Mouse (Mus musculus) liver, embryonic 14.5 days (tissue): ENCODE results near the gene Olfr178. TPM values are rescaled to one million over a fixed set of nuclear protein-coding genes. Genes with fewer than 3 reads are reported as not detected.

Source experiments
- ATAC-seq: fragments of 200-750 bp; cut with Nextera tagmentation; 2 replicates; pipeline ENCODE4 v1.8.0; 2017; ENCODE audit warnings: moderate number of reproducible peaks, mild to moderate bottlenecking, moderate library complexity; ENCODE audit not compliant: insufficient read depth
- DNase-seq, 3 experiments: peaks; one replicate each; pipeline ENCODE4 v3.0.0-alpha.2; 2012 to 2013; ENCODE audit warnings: low read depth in 3 of 3, low spot score in 3 of 3
- H3K27ac ChIP-seq: fragments of 300-500 bp; sonication (generic); 2 replicates; pipeline ENCODE4 v1.5.1; 2014; ENCODE audit warnings: moderate library complexity, mild to moderate bottlenecking, control low read depth, inconsistent platforms
- H3K27me3 ChIP-seq: fragments of 300-500 bp; sonication (generic); 2 replicates; pipeline ENCODE4 v1.6.1; 2014; ENCODE audit warnings: mild to moderate bottlenecking, low read length, moderate library complexity; ENCODE audit not compliant: control insufficient read depth, insufficient read depth
- H3K36me3 ChIP-seq: fragments of 300-500 bp; sonication (generic); replicated peaks from 2 replicates; pipeline ENCODE4 v1.6.1; 2014; ENCODE audit warnings: low read depth; ENCODE audit not compliant: control insufficient read depth, insufficient read depth
- H3K4me1 ChIP-seq, 2 experiments: fragments of 200-500 bp in 1 of 2; fragments of 300-500 bp in 1 of 2; sonication (generic) in 1 of 2; replicated peaks; 2 replicates each; pipeline ENCODE4 v1.6.1; 2012 to 2014; ENCODE audit warnings: antibody characterized with exemption in 1 of 2, inconsistent platforms in 1 of 2, low read length in 1 of 2; ENCODE audit not compliant: control insufficient read depth in 2 of 2, insufficient read depth in 2 of 2
- H3K4me2 ChIP-seq: fragments of 300-500 bp; sonication (generic); 2 replicates; pipeline ENCODE4 v1.6.1; 2014; ENCODE audit warnings: low read depth, mild to moderate bottlenecking, control low read depth, moderate library complexity
- H3K4me3 ChIP-seq, 2 experiments: fragments of 200-500 bp in 1 of 2; fragments of 300-500 bp in 1 of 2; sonication (generic) in 1 of 2; 2 replicates each; pipeline ENCODE4 v1.5.1; 2012 to 2014; ENCODE audit warnings: low read depth in 2 of 2, low read length in 2 of 2, mild to moderate bottlenecking in 2 of 2, control low read depth in 1 of 2, inconsistent platforms in 1 of 2, moderate library complexity in 1 of 2; ENCODE audit not compliant: insufficient read depth in 1 of 2
- H3K9ac ChIP-seq: fragments of 300-500 bp; sonication (generic); replicated peaks from 2 replicates; pipeline ENCODE4 v1.6.1; 2014; ENCODE audit warnings: mild to moderate bottlenecking, control low read depth, moderate library complexity
- H3K9me3 ChIP-seq: fragments of 300-500 bp; sonication (generic); 2 replicates; pipeline ENCODE4 v1.6.1; 2016; ENCODE audit warnings: low read length, mixed read lengths; ENCODE audit not compliant: control insufficient read depth
- CTCF ChIP-seq: IDR thresholded peaks from 2 replicates; pipeline ENCODE4 v1.5.1; 2016; ENCODE audit warnings: antibody characterized with exemption, low read depth, control low read depth
- EP300 ChIP-seq: IDR thresholded peaks from 2 replicates; pipeline ENCODE4 v1.6.1; 2016; ENCODE audit warnings: antibody characterized with exemption, low read depth
- WGBS: fragments of 180-500 bp; shearing (Covaris S2); extraction: QIAGEN DNeasy Blood & Tissue Kit; methylation state at CpG from one replicate; pipeline ENCODE4 v1.1.7; 2014; ENCODE audit not compliant: insufficient replicate concordance; 5-methylcytosine and 5-hydroxymethylcytosine counted together
- polyA plus RNA-seq, 2 experiments: library from polyadenylated mRNA; depleted of rRNA in 1 of 2; stranded (reverse) in 1 of 2; unstranded in 1 of 2; fragments of >200 nt; fragmentation: Nextera tagmentation in 1 of 2; extraction: Ambion mirVana in 1 of 2; gene quantifications; 2 replicates each; pipeline versions ENCODE4 v1.2.1 to v1.2.3; 2012 to 2014

Olfr178 gene
- polyA plus RNA-seq, 2 experiments: not detected

DNA sequence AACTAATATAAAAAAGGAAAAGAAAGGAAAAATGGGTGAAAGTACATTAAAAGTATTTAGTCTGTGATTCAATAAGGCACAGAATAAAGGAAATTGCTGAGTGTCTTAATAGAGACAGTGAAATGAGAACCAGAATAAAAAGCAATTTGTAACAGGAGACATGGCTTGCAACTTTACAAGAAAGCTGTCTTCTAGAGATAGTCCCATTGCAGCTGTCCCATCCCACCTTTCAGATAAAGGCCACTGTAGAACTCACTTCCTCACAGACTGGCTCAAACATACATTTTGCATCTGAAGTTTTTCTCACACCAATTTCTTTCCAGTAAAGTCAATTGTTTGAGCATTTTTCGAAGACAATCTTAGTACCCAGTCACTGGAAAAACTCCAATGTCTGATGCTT is 30.4 kb downstream of the Olfr178 start:
- WGBS: 18% methylated on average over 1 of the region's 1 CpGs
- DNase-seq: no peak
- Histone ChIP-seq H3K27me3 (no peaks in the 10 kb centered on the region), H3K4me3 (no peak overlapping the region), H3K4me2 (no peak overlapping the region), H3K36me3 (no peaks in the 10 kb centered on the region), H3K27ac (no peak overlapping the region), H3K9me3 (no peaks in the 10 kb centered on the region), H3K9ac (no peak overlapping the region), H3K4me1 (no peaks in the 10 kb centered on the region)
- TF ChIP-seq EP300 (no peak), CTCF (no peak)
- ATAC-seq: no peak

- ATAC-seq: no peak
- Histone ChIP-seq H3K4me3 (no peak overlapping the region), H3K27ac (no peak overlapping the region), H3K27me3 (no peaks in the 10 kb centered on the region), H3K4me1 (no peaks in the 10 kb centered on the region), H3K9ac (no peak overlapping the region), H3K9me3 (no peaks in the 10 kb centered on the region), H3K36me3 (no peaks in the 10 kb centered on the region), H3K4me2 (no peak overlapping the region)
- TF ChIP-seq EP300: no peak
- no peak for TF ChIP-seq CTCF
- no peak for DNase-seq
- 54% methylated on average over 2 of the region's 2 CpGs for WGBS
These were observed 31.7 kb downstream of the Olfr178 start for GRCm38 (mm10) chr16:58860032-58860737.

Other genes starting within 250 kb of the Olfr178 start
- gene Cpox, start 221.8 kb downstream of the Olfr178 start, polyA plus RNA-seq (2012; rRNA removed): 207 and 272 TPM in 2 replicates
- gene Cpox, start 221.8 kb downstream of the Olfr178 start, polyA plus RNA-seq (2014; fragmentation: Nextera tagmentation; extraction: Ambion mirVana): 326 and 386 TPM in 2 replicates
- gene Gpr15, start 173.0 kb downstream of the Olfr178 start, polyA plus RNA-seq (2012; rRNA removed): 0.02 and 0.07 TPM in 2 replicates
- 0.08 and 0.14 TPM in 2 replicates for gene Gpr15, start 173.0 kb downstream of the Olfr178 start, polyA plus RNA-seq (2014; fragmentation: Nextera tagmentation; extraction: Ambion mirVana)
- 14.1 and 15.4 TPM in 2 replicates for gene Cldnd1, start 164.2 kb downstream of the Olfr178 start, polyA plus RNA-seq (2012; rRNA removed)
- 30.0 and 31.5 TPM in 2 replicates for gene Cldnd1, start 164.2 kb downstream of the Olfr178 start, polyA plus RNA-seq (2014; fragmentation: Nextera tagmentation; extraction: Ambion mirVana)
- not detected in 2 replicates for gene Olfr172, start 128.9 kb downstream of the Olfr178 start, polyA plus RNA-seq (2012; rRNA removed)
- gene Olfr172, start 128.9 kb downstream of the Olfr178 start, polyA plus RNA-seq (2014; fragmentation: Nextera tagmentation; extraction: Ambion mirVana): not detected in 2 replicates
- not detected in 2 replicates for gene Olfr173, start 91.8 kb downstream of the Olfr178 start, polyA plus RNA-seq (2012; rRNA removed)
- not detected in 2 replicates for gene Olfr173, start 91.8 kb downstream of the Olfr178 start, polyA plus RNA-seq (2014; fragmentation: Nextera tagmentation; extraction: Ambion mirVana)
- gene Olfr175-ps1, start 65.3 kb downstream of the Olfr178 start, polyA plus RNA-seq (2012; rRNA removed): not detected in 2 replicates
- not detected in 2 replicates for gene Olfr175-ps1, start 65.3 kb downstream of the Olfr178 start, polyA plus RNA-seq (2014; fragmentation: Nextera tagmentation; extraction: Ambion mirVana)
- gene Olfr177, start 17.3 kb downstream of the Olfr178 start, polyA plus RNA-seq (2012; rRNA removed): not detected in 2 replicates
- not detected in 2 replicates for gene Olfr177, start 17.3 kb downstream of the Olfr178 start, polyA plus RNA-seq (2014; fragmentation: Nextera tagmentation; extraction: Ambion mirVana)
- not detected in 2 replicates for gene Olfr181, start 36.7 kb upstream of the Olfr178 start, polyA plus RNA-seq (2012; rRNA removed)
- not detected in 2 replicates for gene Olfr181, start 36.7 kb upstream of the Olfr178 start, polyA plus RNA-seq (2014; fragmentation: Nextera tagmentation; extraction: Ambion mirVana)
- not detected in 2 replicates for gene Olfr180, start 37.3 kb upstream of the Olfr178 start, polyA plus RNA-seq (2012; rRNA removed)
- not detected in 2 replicates for gene Olfr180, start 37.3 kb upstream of the Olfr178 start, polyA plus RNA-seq (2014; fragmentation: Nextera tagmentation; extraction: Ambion mirVana)
- gene Olfr183, start 103.3 kb upstream of the Olfr178 start, polyA plus RNA-seq (2012; rRNA removed): not detected in 2 replicates
- gene Olfr183, start 103.3 kb upstream of the Olfr178 start, polyA plus RNA-seq (2014; fragmentation: Nextera tagmentation; extraction: Ambion mirVana): not detected in 2 replicates
- gene Olfr186, start 138.2 kb upstream of the Olfr178 start, polyA plus RNA-seq (2012; rRNA removed): not detected in 2 replicates
- gene Olfr186, start 138.2 kb upstream of the Olfr178 start, polyA plus RNA-seq (2014; fragmentation: Nextera tagmentation; extraction: Ambion mirVana): not detected in 2 replicates
- gene Olfr187, start 147.7 kb upstream of the Olfr178 start, polyA plus RNA-seq (2012; rRNA removed): not detected in 2 replicates
- gene Olfr187, start 147.7 kb upstream of the Olfr178 start, polyA plus RNA-seq (2014; fragmentation: Nextera tagmentation; extraction: Ambion mirVana): not detected in 2 replicates
- not detected in 2 replicates for gene Olfr190, start 185.9 kb upstream of the Olfr178 start, polyA plus RNA-seq (2012; rRNA removed)
- gene Olfr190, start 185.9 kb upstream of the Olfr178 start, polyA plus RNA-seq (2014; fragmentation: Nextera tagmentation; extraction: Ambion mirVana): not detected in 2 replicates
- gene Olfr191, start 197.8 kb upstream of the Olfr178 start, polyA plus RNA-seq (2012; rRNA removed): not detected in 2 replicates
- not detected in 2 replicates for gene Olfr191, start 197.8 kb upstream of the Olfr178 start, polyA plus RNA-seq (2014; fragmentation: Nextera tagmentation; extraction: Ambion mirVana)
- not detected in 2 replicates for gene Olfr193, start 219.8 kb upstream of the Olfr178 start, polyA plus RNA-seq (2012; rRNA removed)
- not detected in 2 replicates for gene Olfr193, start 219.8 kb upstream of the Olfr178 start, polyA plus RNA-seq (2014; fragmentation: Nextera tagmentation; extraction: Ambion mirVana)
- not detected in 2 replicates for gene Olfr194, start 229.0 kb upstream of the Olfr178 start, polyA plus RNA-seq (2012; rRNA removed)
- gene Olfr194, start 229.0 kb upstream of the Olfr178 start, polyA plus RNA-seq (2014; fragmentation: Nextera tagmentation; extraction: Ambion mirVana): not detected in 2 replicates